Mouse (Mus musculus): ENCODE data around the gene Uso1.
"Not testable (repeated sequence)": the region's sequence is repeated elsewhere in the genome, so short reads cannot be mapped to it uniquely, and the experiment has no call there.

Uso1 gene

DNA sequence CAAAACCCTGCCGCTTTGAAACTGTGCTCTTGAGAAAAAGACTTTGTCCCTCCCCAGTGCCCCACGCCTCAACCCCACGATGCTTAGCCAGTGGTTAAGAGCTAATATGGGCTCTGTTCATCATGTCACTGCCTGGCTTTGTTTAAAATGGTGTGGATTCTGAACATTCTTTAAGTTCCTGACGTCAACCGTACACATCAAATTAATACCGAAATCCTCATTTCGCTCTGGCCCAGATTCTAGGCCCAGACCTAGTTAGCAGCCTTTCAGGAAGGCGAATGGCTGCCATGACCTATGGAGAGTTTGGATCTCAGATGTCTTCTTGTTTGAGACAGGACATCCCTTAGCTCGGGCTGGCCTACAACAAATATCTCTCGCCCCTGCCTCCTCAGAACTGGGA, 10.0 kb upstream of the Uso1 start:
- DNase-seq, result no peak

DNA sequence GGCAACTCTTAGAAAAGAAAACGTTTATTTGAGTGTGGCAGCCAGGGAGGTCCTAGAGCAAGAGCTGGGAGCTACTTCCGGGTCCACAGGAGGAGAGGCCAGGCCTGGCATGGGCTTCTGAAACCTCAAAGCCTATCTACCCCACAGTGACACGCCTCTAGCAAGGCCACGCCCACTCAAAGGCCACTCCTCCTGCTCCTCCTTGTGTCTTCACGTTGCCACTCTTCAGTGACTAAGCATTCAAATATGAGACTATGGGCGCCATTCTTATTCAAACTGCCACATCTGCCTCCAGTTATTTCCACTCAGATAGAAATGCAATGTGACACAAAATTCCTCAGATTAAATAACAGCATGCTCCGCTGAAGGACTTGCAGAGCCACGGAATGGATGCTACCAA, 9.2 kb upstream of the Uso1 start:
- DNase-seq, result peak in 1 of 2 experiments; percentile 31

DNA sequence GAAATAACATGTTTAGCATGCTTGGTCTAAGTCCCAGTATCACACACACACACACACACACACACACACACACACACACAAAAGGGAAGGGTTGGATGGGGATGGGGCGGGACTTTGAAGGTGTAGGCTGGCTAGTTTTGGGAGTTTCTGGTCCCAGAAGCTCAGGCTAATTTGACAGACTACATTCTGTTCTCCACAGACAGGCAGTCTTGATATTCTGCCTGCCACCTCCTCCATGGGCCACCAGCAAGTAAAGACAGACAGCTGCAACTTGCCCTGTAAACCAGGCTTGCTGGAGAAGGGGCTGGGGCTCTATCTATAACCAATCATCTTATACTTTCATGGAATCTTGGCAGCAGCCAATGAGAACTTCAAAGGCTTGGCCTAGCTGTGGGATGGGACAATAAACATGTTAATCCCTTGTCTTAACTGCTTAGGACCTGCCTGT, 8.4 kb upstream of the Uso1 start:
- no peak for DNase-seq

DNA sequence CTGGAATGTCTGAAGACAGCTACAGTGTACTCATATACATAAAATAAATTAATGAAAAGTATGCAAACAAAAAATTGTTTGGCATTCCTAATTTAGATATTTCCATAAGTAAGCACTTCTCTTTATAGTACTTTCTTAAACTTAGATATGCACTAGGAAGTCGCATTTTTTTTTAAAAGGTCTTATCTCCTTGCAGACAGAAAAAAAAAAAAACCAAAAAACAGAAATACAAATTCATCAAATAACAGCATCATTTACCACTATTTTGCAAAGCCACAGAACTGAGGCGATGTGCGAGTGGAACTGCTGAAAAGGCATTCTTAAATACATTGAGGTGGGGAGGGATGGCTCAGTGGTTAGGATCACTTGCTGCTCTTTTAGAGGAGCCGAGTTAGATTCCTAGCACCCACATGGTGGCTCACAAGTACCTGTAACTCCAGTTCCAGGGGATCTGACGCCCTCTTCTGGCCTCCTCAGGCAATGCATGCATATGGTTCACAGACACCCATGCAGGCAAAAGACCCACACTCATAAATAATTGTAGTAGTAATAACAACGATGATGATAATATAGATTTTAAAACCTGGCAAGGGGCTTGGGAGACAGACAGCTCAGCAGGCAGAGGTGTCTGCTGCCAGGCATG, 7.6 kb upstream of the Uso1 start:
- DNase-seq, result no peak

DNA sequence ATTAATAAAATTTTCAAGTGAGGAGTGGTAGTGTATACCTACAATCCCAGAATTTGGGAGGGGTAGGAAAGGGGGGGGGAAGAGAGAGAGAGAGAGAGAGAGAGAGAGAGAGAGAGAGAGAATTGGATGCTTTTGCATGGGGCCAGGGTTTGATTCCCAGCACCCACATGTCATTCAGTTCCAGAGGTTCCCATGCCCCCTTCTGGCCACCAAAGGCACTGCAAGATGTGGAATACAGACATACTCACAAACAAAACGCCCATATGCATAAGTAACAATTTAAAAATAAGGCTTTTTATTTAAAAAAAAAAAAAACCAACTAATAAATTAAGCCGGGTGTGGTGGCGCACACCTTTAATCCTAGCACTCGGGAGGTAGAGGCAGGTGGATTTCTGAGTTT, 5.6 kb upstream of the Uso1 start:
- DNase-seq, result no peak

DNA sequence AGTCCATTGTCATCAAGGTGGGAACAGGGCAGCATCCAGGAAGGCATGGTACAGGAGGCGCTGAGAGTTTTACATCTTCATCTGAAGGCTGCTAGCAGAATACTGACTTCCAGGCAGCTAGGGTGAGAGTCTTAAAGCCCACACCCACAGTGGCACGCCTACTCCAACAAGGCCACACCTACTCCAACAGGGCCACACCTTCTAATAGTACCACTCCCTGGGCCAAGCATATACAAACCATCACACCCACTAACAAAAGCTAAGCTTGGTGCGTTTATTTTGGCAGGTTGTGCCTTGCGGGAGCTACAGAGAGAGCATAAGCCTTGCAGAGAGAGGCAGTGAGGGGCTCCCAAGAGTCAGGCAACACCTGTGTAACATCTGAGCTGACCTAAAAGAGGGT, 4.7 kb upstream of the Uso1 start:
- DNase-seq, result not testable (repeated sequence)

DNA sequence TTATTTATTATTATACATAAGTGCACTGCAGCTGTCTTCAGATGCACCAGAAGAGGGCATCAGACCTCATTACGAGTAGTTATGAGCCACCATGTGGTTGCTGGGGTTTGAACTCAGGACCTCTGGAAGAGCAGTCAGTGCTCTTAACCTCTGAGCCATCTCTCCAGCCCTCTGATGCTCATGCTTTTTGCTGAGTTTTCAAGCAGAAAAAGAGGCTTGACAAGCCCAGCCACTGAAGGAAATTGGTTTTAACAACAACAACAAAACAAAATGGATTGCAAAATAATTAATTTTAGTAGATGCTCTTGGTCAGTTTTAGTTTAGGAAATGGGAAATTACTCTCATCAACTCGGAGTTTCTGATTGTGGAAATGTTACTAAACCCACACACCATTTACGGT, 2.8 kb upstream of the Uso1 start:
- no peak for DNase-seq

DNA sequence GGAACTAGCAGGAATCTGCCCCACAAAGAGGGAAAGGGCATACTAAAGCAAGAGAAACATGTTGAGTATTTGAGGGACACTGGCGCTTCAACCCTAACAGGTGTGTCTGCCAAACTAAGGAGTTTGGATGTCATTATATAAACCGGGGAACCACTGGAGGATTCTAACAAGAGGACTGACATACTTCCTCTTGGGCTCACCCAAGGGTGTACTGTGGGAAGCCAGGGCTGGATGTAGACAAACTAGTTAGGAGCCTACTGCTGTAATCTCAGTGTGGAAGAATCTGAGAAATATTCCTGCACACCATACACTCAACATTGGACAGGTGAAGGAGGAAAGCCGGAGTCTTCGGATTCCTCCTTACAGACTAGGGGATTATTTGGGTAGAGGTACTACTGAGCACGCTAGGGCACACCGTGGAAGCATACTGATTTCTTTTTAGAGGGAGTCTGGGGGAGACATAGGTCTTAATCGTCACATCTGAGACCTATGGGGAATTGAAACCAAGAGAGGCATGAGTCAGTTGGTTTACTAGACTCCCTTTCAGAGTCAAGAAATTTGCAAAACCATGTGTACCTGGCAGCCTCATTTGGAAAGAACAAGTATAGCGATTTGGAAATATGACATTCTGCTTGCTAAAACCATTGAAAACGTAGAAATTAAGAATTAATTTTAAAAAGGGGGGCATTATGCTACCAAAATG, 1.1 kb upstream of the Uso1 start:
- no peak for DNase-seq

DNA sequence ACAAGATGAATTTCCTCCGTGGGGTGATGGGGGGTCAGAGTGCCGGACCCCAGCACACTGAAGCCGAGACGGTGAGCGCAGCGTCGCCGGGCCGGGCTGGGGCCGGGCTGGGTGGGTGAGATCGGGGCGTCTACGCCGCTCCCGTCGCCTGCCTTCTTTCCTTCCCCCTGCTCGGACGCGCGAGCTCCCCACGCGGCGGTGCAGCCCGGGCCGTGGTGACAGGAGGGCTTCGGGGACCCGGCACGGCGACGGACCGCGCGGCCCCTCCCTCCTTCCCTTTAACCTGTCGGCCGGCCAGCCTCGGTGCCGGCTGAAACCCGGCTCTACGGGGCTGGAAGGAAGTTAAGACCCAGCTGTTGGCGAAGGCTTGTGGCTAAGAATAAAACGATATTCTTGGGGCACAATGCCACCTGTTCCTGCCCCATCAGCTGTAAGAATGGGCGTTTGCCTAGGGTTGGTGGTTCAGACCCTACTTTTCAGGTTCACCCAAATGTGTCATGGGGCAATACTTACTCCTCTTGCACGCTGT, 419 bp downstream of the Uso1 start:
- peak; percentile 25 to 43 for DNase-seq

DNA sequence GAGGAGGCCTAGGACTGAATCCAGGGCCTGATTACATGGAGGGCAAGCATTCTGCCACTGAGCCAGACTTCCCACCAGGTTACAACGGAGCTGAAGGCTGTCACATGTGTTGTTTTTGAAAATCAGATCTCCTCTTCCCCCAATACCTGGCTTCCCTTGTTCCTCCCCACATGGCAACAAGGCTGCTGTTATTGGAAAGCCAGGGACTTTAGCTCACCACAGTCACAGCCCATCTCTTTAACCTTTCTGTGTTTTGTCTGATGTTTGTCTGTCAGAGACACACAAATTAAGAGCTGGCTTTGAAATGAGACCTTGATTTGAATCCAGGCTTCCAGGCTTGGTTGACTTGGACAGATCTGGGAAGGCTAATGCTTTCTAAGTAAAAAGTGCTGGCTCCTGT, 1.5 kb downstream of the Uso1 start:
- no peak for DNase-seq

DNA sequence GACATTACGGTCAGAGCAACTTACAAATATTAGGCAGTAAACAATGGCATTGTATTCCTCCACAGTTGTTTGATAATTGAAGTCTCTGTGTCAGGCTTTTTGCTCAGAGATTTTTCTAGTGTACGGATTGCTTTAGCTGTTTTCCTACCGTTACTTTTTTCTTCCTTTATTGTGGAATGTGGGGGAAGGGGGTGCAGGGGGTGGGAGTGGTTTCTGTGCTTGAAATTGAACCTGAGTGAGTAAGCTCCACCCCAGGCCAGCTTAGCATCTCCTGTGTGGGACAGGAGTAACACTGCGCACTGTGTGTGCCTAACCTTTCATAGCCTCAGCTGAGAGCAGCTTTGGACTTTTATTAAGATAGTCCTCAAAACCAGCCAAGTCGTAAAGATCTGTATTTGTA, 4.0 kb downstream of the Uso1 start:
- no peak for DNase-seq

DNA sequence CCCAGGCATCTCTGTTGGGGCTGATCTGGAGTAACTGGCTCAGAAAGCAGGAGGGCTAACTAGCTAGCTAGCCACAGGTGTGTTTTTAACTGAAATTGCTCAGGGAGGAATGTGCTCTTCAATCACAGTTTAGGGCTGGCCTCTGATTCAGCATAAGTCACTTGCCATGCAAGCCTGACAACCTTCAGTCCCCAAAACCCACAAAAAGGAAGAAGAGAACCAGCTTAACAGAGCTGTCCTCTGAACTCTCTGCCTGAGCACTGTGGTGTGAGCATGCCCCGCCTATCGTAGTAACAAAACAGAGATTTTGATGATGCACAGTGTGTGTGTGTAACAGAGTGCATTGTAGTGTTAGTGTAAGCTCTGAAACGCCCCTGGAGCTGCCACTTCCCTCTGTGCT, 4.7 kb downstream of the Uso1 start:
- no peak for DNase-seq

DNA sequence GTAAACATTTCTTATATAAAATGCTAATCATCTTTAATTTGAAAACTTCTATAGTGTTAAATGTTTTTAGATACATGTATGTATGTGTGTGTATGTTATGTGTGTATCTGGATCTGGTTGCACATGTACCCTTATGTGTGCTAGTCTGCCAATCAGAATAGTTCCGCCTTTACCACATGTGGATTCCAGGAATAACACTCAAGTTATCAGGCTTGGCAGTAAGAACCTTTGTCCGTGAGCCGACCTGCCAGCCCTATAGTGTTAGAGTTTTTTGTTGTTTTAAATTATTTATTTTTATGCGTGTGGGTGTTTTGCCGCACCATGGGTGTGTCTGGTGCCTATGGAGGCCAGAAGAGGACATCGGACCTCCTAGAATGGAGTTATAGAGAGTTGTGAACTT, 5.9 kb downstream of the Uso1 start:
- no peak for DNase-seq

DNA sequence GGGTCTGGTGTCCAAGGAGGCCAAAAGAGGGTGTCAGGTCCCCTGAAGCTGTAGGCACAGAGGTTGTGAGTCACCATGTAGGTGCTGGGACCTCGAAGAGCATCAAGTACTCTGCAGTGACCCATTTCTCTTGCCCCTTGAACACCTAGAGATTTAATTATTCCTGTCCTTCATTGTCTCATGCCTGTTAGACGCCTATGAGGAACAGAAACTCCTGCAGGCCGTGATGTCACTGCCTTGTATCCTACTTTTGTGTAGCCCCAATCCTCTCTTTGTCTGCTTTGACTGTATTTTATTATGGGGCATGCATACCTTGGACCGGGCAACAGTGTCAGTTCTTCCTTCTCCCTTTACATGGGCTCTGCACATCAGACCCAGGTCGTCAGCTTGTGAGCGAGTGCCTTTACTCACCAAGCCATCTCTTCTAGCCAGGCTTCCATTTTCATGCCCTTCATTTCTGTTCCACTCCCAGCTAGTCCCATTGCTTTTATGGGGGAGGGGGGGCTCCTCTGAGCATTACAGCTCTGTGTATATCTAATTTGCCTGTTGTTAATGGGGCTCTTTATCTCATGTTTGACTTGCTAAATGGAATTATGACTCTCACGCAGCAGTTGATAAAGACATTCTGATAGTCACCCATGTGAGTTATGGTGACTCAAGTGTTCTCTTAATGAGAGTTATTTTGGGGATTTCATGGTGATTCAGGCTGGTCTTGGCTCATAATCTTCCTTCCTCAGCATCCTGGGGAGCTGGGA, 7.4 kb downstream of the Uso1 start:
- DNase-seq, result no peak

DNA sequence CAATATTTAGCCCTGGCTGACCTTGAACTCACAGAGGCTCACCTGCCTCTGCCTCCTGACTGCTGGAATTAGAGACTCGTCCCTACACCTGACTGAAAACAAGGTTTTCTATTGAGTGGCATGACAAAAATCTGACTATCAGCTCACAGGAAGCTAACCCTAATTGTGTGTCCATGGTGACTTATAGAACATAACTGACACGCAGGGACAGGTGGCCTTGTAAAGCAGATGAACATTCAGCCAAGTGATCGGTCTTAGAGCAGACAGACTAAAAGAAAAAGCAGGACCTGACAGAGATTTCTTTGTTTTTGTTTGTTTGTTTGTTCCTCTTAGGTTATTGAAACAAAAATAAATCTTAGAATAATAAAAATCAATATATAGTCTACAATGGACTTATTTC, 10.5 kb downstream of the Uso1 start:
- no peak for DNase-seq

DNA sequence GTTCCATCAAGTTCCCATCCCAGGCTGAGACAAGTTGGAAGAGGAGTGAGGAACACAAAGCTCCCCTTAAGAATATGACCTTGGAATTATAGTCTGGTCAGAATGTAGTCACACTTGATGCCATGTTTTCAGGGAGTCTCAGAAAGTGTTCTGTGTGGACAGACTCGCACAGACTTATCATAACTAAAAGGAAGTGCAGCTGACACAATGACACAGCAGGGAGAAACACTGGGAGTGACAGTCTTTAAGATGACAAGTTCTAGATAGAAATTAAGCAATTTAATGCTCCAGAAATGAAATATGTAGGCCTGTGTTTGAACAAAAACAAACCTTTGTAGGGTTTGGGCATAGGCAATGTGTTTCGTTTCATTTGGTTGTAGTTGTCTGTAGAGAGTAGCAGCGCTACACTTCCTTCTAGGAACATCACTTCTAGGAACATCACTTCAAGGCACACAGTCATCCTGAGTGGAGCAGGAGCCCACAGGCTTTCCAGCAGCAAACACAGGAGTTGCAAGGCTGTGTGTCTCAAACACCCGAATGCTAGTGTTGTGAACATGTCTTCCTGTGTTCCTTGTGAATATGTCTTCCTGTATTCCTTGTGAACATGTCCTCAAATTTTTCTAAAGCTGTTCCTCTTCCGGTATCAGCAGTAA, 11.7 kb downstream of the Uso1 start:
- DNase-seq, result no peak

DNA sequence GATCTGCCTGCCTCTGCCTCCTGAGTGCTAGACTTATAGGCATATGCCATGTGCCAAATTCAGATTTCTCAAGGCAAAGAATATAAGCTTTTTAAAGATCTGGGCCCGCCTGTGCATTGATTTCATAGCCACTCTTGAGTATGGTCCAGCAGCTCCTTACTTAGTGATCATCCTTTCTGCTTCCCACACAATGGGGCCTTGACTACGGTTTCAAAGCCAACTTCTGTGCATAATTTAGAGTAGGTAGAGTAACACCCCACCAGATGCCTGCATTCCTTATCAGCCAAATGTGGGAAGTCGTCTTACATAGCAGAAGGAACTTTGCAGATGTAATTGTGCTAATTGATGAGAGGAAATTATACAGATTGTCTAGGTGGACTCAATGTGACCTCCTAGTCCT, 17.1 kb downstream of the Uso1 start:
- DNase-seq, result no peak

DNA sequence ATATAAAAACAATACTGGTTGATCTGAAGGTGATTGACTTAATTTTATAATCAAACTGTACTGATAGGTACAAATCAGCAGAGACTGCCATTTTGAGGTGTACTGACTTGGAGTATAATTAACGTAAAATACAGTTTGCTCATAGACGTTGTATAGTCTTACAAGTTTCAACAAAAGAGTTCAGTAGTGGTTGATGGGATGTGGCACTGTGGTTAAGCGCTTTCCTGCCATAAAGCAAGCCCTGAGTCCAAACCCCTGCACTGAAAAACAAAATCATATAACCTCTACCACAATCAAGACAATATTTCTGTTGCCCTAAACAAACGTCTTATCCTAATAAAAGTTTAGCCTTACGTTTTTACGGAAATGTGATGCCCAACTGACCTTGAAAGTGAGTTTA, 28.2 kb downstream of the Uso1 start:
- no peak for DNase-seq

DNA sequence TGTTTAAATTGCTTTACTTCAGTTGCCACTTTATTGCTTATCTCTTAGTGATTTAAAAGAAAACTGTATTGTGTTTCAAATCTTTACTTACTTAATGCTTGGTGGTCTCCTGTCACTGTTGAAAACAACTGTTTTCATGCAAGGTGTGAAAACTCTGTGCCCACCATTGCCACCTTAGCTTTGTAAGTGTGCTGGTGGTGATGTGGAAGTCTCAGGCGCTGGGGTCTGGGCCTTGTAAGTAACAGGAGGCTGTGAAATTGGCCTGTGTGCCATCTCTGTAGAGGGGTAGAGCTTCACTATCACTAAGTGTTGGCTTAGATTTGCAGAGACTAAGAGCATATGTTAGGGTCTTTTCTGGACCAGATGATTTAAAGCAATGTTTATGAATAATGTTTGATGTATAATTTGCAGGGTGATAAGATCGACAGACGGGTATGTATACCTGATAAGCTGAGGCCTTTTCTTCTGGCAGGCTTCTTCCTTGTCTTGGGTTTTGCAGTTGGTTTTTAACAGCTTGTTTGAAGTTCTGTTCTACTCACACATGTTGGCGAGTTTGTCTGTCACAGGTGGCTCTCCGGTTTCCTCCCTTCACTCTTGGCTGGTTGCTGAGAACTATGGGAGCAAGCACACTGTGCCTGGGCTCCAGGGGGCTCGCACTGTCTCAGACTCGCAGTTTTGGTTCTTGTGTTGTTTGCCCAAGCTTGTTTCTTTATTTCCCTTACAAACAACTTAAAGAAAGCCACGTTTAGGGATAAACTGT, 45.5 kb downstream of the Uso1 start:
- no peak for DNase-seq

DNA sequence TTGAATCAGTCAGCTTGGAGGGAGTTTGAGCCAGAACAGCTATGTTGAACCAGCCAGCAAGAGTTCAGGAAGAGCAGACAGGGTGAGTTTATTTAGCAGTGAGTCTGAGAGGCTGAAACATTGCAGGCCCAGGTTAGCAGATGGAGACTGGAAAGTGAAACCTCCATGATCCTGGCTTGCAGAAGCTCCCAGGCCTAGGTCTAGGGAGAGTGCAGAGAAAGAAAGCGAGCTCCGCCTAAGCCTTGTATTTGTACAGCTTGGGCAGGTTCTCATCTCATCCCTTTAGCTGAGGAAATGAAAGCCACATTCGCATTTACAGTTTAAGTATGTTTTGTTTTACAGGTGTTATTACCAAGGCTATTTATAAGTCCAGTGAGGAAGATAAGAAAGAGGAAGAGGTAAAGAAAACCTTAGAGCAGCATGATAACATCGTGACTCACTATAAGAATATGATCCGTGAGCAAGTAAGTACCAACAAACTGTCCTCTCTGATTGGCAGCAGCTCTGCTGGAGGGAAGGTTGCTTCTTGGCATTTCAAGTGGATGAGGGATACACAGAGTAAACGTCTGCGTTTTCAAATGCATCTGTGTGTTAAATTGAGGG, 51.2 kb downstream of the Uso1 start:
- no peak for DNase-seq

DNA sequence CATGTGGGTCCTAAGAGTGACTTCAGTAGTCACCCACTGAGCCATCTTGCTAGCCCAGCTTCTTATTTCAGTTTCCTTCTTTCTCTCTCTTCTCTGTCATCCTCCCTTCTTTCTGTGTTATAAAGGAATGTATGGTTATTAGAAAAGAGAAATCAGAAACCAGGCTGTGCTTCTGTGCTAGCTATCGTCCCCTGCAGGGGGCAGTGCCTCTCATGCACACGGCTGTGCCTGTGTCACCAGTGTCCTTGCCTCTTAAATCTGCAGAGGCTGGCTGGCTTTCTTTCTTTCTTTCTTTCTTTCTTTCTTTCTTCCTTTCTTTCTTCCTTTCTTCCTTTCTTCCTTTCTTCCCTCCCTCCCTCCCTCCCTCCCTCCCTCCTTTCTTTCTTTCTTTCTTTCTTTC, 58.0 kb downstream of the Uso1 start:
- peak; percentile 22 to 60 for DNase-seq
